Mouse (Mus musculus) lung, postnatal 0 days (tissue): ENCODE data around the gene Dhdh.

ENCODE experiments used
- CTCF ChIP-seq: IDR thresholded peaks from 2 replicates; pipeline ENCODE4 v1.5.1; 2016; ENCODE audit warnings: antibody characterized with exemption, mild to moderate bottlenecking
- EP300 ChIP-seq: IDR thresholded peaks from 2 replicates; pipeline ENCODE4 v1.6.1; 2016; ENCODE audit warnings: antibody characterized with exemption, mild to moderate bottlenecking, control low read depth

- TF ChIP-seq CTCF (no peak), EP300 (no peak)
Measured at GRCm38 (mm10) chr7:45454971-45455370, 33.6 kb downstream of the Dhdh start.
